Mouse (Mus musculus) CH12.LX (cell line): Measurements from ENCODE around the gene Gsta2. TPM values are rescaled to one million over a fixed set of nuclear protein-coding genes. Genes with fewer than 3 reads are reported as not detected.

Source experiments
- DNase-seq: peaks from one replicate; pipeline ENCODE4 v3.0.0-alpha.2; 2013; ENCODE audit errors: extremely low read depth
- H3K27ac ChIP-seq: 2 replicates; pipeline ENCODE4 v1.5.1; 2012; ENCODE audit warnings: low read depth, mild to moderate bottlenecking, control low read depth, moderate library complexity; ENCODE audit not compliant: insufficient read depth
- H3K27me3 ChIP-seq: replicated peaks from 2 replicates; pipeline ENCODE3; 2012; ENCODE audit warnings: inconsistent platforms
- H3K36me3 ChIP-seq, 2 experiments: replicated peaks in 1 of 2; 2 replicates each; pipeline versions ENCODE3 to v1.6.1; 2012; ENCODE audit warnings: inconsistent platforms in 1 of 2, low read length in 1 of 2, mild to moderate bottlenecking in 1 of 2, mixed read lengths in 1 of 2, moderate library complexity in 1 of 2; ENCODE audit not compliant: control insufficient read depth in 1 of 2, insufficient read depth in 1 of 2
- H3K4me1 ChIP-seq, 2 experiments: 2 replicates each; pipeline ENCODE4 v1.6.1; 2012; ENCODE audit warnings: inconsistent platforms in 1 of 2, moderate library complexity in 1 of 2; ENCODE audit not compliant: insufficient read depth in 2 of 2, control insufficient read depth in 1 of 2
- H3K4me2 ChIP-seq: 2 replicates; pipeline ENCODE4 v1.6.1; 2012; ENCODE audit warnings: low read depth, mild to moderate bottlenecking, control low read depth; ENCODE audit not compliant: poor library complexity, insufficient read depth, severe bottlenecking
- H3K4me3 ChIP-seq, 3 experiments: fragments of 150-350 bp in 1 of 3; sonication (generic) in 1 of 3; replicated peaks in 1 of 3; 2 replicates each; pipeline versions ENCODE3 to v1.5.1; 2011 to 2012; ENCODE audit warnings: low read depth in 2 of 3, low read length in 2 of 3, mild to moderate bottlenecking in 2 of 3, moderate library complexity in 2 of 3, control low read depth in 1 of 3, improper control_type of control experiment in 1 of 3, inconsistent platforms in 1 of 3, mixed read lengths in 1 of 3; ENCODE audit not compliant: poor library complexity in 1 of 3
- H3K79me2 ChIP-seq: replicated peaks from 2 replicates; pipeline ENCODE4 v1.6.1; 2012; ENCODE audit warnings: mild to moderate bottlenecking, moderate library complexity; ENCODE audit not compliant: control insufficient read depth, poor library complexity, insufficient read depth, severe bottlenecking; ENCODE audit errors: extremely low read depth
- H3K9ac ChIP-seq: 2 replicates; pipeline ENCODE4 v1.6.1; 2012; ENCODE audit warnings: low read depth, mild to moderate bottlenecking, control low read depth, moderate library complexity; ENCODE audit not compliant: insufficient read depth
- H3K9me3 ChIP-seq: replicated peaks from 2 replicates; pipeline ENCODE3; 2012; ENCODE audit warnings: low read length, inconsistent platforms, mixed read lengths
- BHLHE40 ChIP-seq: IDR thresholded peaks from 2 replicates; pipeline ENCODE4 v1.6.1; 2011; ENCODE audit warnings: mild to moderate bottlenecking, low read depth, low read length, improper control_type of control experiment
- CHD2 ChIP-seq: IDR thresholded peaks from 2 replicates; pipeline ENCODE4 v1.6.1; 2011; ENCODE audit warnings: low read length, improper control_type of control experiment
- CTCF ChIP-seq, 2 experiments: IDR thresholded peaks in 1 of 2; conservative IDR thresholded peaks in 1 of 2; 2 replicates each; pipeline ENCODE4 v1.5.1; 2011 to 2012; ENCODE audit warnings: low read depth in 2 of 2, low read length in 2 of 2, improper control_type of control experiment in 1 of 2, inconsistent platforms in 1 of 2, mild to moderate bottlenecking in 1 of 2, moderate library complexity in 1 of 2
- ETS1 ChIP-seq: conservative IDR thresholded peaks from 2 replicates; pipeline ENCODE4 v1.6.1; 2012; ENCODE audit warnings: low read depth, mild to moderate bottlenecking, inconsistent platforms, low read length, improper control_type of control experiment, moderate library complexity
- JUN ChIP-seq: IDR thresholded peaks from 2 replicates; pipeline ENCODE4 v1.6.1; 2011; ENCODE audit warnings: low read depth, mild to moderate bottlenecking, low read length, improper control_type of control experiment, moderate library complexity; ENCODE audit not compliant: insufficient read depth
- JUND ChIP-seq: conservative IDR thresholded peaks from 2 replicates; pipeline ENCODE4 v1.6.1; 2011; ENCODE audit warnings: low read depth, low read length, improper control_type of control experiment
- KAT2A ChIP-seq: IDR thresholded peaks from 2 replicates; pipeline ENCODE4 v1.6.1; 2012; ENCODE audit warnings: low read length, improper control_type of control experiment, inconsistent platforms; ENCODE audit not compliant: insufficient replicate concordance
- MAFK ChIP-seq: IDR thresholded peaks from 2 replicates; pipeline ENCODE4 v1.6.1; 2011; ENCODE audit warnings: low read length, improper control_type of control experiment; ENCODE audit not compliant: insufficient replicate concordance
- MAX ChIP-seq: IDR thresholded peaks from 2 replicates; pipeline ENCODE4 v1.6.1; 2011; ENCODE audit warnings: low read length, improper control_type of control experiment
- MEF2A ChIP-seq: IDR thresholded peaks from 2 replicates; pipeline ENCODE4 v1.6.1; 2014; ENCODE audit warnings: low read depth, mild to moderate bottlenecking, inconsistent platforms, low read length, improper control_type of control experiment, borderline replicate concordance
- MXI1 ChIP-seq: IDR thresholded peaks from 2 replicates; pipeline ENCODE4 v1.6.1; 2011; ENCODE audit warnings: mild to moderate bottlenecking, low read depth, low read length, improper control_type of control experiment
- MYC ChIP-seq: IDR thresholded peaks from 2 replicates; pipeline ENCODE4 v1.6.1; 2011; ENCODE audit warnings: low read depth, mild to moderate bottlenecking, improper control_type of control experiment, low read length
- NRF1 ChIP-seq: IDR thresholded peaks from 2 replicates; pipeline ENCODE4 v1.6.1; 2014; ENCODE audit warnings: low read depth, mild to moderate bottlenecking, inconsistent platforms, low read length, improper control_type of control experiment, moderate library complexity
- POLR2A ChIP-seq: IDR thresholded peaks from 2 replicates; pipeline ENCODE4 v1.6.1; 2011; ENCODE audit warnings: low read depth, mild to moderate bottlenecking, improper control_type of control experiment, low read length
- POLR2AphosphoS2 ChIP-seq: IDR thresholded peaks from 2 replicates; pipeline ENCODE4 v1.6.1; 2011; ENCODE audit warnings: low read depth, low read length, improper control_type of control experiment
- RAD21 ChIP-seq: IDR thresholded peaks from 2 replicates; pipeline ENCODE4 v1.6.1; 2011; ENCODE audit warnings: low read depth, mild to moderate bottlenecking, low read length, improper control_type of control experiment, moderate library complexity
- SIN3A ChIP-seq: IDR thresholded peaks from 2 replicates; pipeline ENCODE4 v1.6.1; 2012; ENCODE audit warnings: low read length, improper control_type of control experiment, inconsistent platforms
- SMC3 ChIP-seq: IDR thresholded peaks from 2 replicates; pipeline ENCODE4 v1.6.1; 2011; ENCODE audit warnings: low read depth, low read length, improper control_type of control experiment
- TBP ChIP-seq: conservative IDR thresholded peaks from 2 replicates; pipeline ENCODE4 v1.6.1; 2011; ENCODE audit warnings: low read depth, low read length, improper control_type of control experiment
- TCF12 ChIP-seq: IDR thresholded peaks from 2 replicates; pipeline ENCODE4 v1.6.1; 2014; ENCODE audit warnings: low read depth, mild to moderate bottlenecking, inconsistent platforms, low read length, improper control_type of control experiment
- UBTF ChIP-seq: IDR thresholded peaks from 2 replicates; pipeline ENCODE4 v1.6.1; 2012; ENCODE audit warnings: low read depth, mild to moderate bottlenecking, inconsistent platforms, low read length, improper control_type of control experiment, moderate library complexity
- USF1 ChIP-seq: IDR thresholded peaks from 2 replicates; pipeline ENCODE4 v1.6.1; 2014; ENCODE audit warnings: low read depth, mild to moderate bottlenecking, inconsistent platforms, low read length, improper control_type of control experiment
- USF2 ChIP-seq: conservative IDR thresholded peaks from 2 replicates; pipeline ENCODE4 v1.6.1; 2011; ENCODE audit warnings: low read depth, low read length, improper control_type of control experiment
- ZMIZ1 ChIP-seq: IDR thresholded peaks from 2 replicates; pipeline ENCODE4 v1.6.1; 2012; ENCODE audit warnings: low read depth, mild to moderate bottlenecking, inconsistent platforms, low read length, improper control_type of control experiment
- dilution Hi-C: fragments of 300-500 bp; cut with MboI; formaldehyde crosslinking; loops from 2 replicates; pipeline ENCODE4 v1.14.3; 2020; ENCODE audit warnings: low sequenced_read_pairs; ENCODE audit not compliant: extremely low pct_unique_long_range_greater_than_20kb, extremely low pct_ligation_motif_present
- in situ Hi-C: fragments of 300-500 bp; cut with MboI; formaldehyde crosslinking; loops from 3 replicates; pipeline ENCODE4 v1.14.3; 2019; ENCODE audit warnings: low sequenced_read_pairs, low pct_ligation_motif_present, low pct_unique_long_range_greater_than_20kb, mixed read lengths
- polyA plus RNA-seq: library from polyadenylated mRNA; unstranded; fragments of >175 nt; gene quantifications from 2 replicates; pipeline ENCODE4 v1.2.1, GENCODE M21; 2012; ENCODE audit warnings: low read depth; ENCODE audit not compliant: insufficient read length
- total RNA-seq, 2 experiments: library from RNA; depleted of rRNA; stranded (reverse); fragments of 300-350 nt in 1 of 2; fragments of >200 nt in 1 of 2; gene quantifications; 2 replicates each; pipeline ENCODE4 v1.2.3; 2012 to 2014

Gene Gsta2
- total RNA-seq (2012; rRNA removed) (not detected in 2 replicates), total RNA-seq (2014; rRNA removed) (not detected in 2 replicates), polyA plus RNA-seq (not detected in 2 replicates)

GRCm38 (mm10) chr9:78355611-78356010 lies at the start of gene Gsta2:
Gene Gsta2 (minus strand): TSS chr9:78355788.
- Histone ChIP-seq H3K4me3 (no peak within 1 kb of the TSS), H3K4me1 (no peaks in the 10 kb centered on the region), H3K36me3 (no peaks in the 10 kb centered on the region), H3K79me2 (no peaks in the 10 kb centered on the region), H3K9ac (no peak within 1 kb of the TSS), H3K27me3 (peaks cover 39% of the 10 kb centered on the region), H3K9me3 (no peaks in the 10 kb centered on the region), H3K27ac (no peak within 1 kb of the TSS), H3K4me2 (no peak within 1 kb of the TSS)
- dilution Hi-C loops (no loop called here), in situ Hi-C loops (no loop called here)
- TF ChIP-seq JUND = no peak
- TF ChIP-seq TBP = no peak
- TF ChIP-seq MAFK = no peak
- no peak for TF ChIP-seq UBTF
- no peak for TF ChIP-seq SIN3A
- no peak for TF ChIP-seq KAT2A
- no peak for TF ChIP-seq TCF12
- TF ChIP-seq ZMIZ1 = no peak
- TF ChIP-seq USF1 = no peak
- no peak for TF ChIP-seq MAX
- no peak for TF ChIP-seq POLR2A
- no peak for TF ChIP-seq CHD2
- no peak for TF ChIP-seq RAD21
- TF ChIP-seq USF2 = no peak
- TF ChIP-seq POLR2AphosphoS2 = no peak
- no peak for TF ChIP-seq JUN
- TF ChIP-seq MEF2A = no peak
- TF ChIP-seq SMC3 = no peak
- no peak for DNase-seq

- in situ Hi-C loops (no loop called here), dilution Hi-C loops (no loop called here)
- Histone ChIP-seq H3K4me1 (peaks cover 0 to 2% of the 10 kb centered on the region in 2 experiments; a peak in 1 of 4 replicates), H3K4me3 (no peak overlapping the region), H3K36me3 (no peaks in the 10 kb centered on the region), H3K4me2 (no peak overlapping the region; the same call in 1 of the 2 replicates), H3K79me2 (no peaks in the 10 kb centered on the region), H3K9ac (no peak overlapping the region), H3K9me3 (no peaks in the 10 kb centered on the region), H3K27ac (no peak overlapping the region), H3K27me3 (no peaks in the 10 kb centered on the region)
- no peak for DNase-seq
- TF ChIP-seq ETS1 = no peak
- peak; percentile 58 for TF ChIP-seq BHLHE40
- no peak for TF ChIP-seq MYC
- TF ChIP-seq NRF1 = no peak
- TF ChIP-seq MXI1 = no peak
- TF ChIP-seq CTCF (conservative IDR thresholded peaks at IDR 0.05 in 1 of 2, IDR thresholded peaks at IDR 0.05 in 1 of 2; ENCODE audit: low read depth in 2 of 2, low read length in 2 of 2) = no peak
- no peak for TF ChIP-seq JUND
These were observed 46.0 kb upstream of the Gsta2 start for GRCm38 (mm10) chr9:78401596-78401995.
